Mouse (Mus musculus): ENCODE results near the gene Kcnj1. TPM values are rescaled to one million over a fixed set of nuclear protein-coding genes. Genes with fewer than 3 reads are reported as not detected.

Kcnj1 gene
- polyA plus RNA-seq, 1 experiment, result not detected

DNA sequence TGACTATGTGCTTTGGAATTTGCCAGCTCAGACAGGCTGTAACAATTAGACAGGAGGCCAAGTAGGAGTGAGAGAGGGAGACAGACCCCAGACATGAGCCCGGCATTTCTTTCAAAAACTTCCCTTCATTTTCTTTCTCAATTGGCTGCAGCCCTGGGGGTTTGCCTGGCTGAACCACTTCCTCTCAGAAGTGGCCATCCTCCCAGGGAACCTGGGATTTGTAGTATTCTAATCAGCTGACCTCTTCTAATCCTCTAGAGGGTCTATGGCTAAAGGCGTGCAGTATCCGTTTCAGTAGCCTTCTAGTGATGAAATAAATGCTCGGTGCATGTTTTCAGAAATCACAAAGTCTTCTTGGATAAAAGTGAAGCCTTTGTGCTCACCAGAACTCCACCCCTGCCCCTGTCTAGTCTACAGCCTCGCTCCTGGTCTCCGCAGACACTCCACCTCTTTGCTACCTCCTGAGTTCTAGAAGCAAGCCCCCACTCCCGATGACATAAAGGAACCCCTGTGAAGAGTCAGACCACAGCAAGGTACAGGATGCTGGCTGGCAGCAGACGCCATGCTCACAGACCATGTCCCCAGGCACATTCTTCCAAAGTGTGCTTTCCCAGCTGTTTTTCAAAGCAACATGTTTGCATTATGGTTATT, 45.3 kb downstream of the Kcnj1 start:
- DNase-seq (ENCODE audit: low read depth), result peak; percentile 14
- TF ChIP-seq CTCF (IDR thresholded peaks at IDR 0.05; ENCODE audit: borderline replicate concordance, extremely low read depth, insufficient read depth, insufficient read length), result no peak
- no peak for TF ChIP-seq POLR2A (IDR thresholded peaks at IDR 0.05; ENCODE audit: borderline replicate concordance, extremely low read depth, insufficient read depth, insufficient read length, poor library complexity, severe bottlenecking)

DNA sequence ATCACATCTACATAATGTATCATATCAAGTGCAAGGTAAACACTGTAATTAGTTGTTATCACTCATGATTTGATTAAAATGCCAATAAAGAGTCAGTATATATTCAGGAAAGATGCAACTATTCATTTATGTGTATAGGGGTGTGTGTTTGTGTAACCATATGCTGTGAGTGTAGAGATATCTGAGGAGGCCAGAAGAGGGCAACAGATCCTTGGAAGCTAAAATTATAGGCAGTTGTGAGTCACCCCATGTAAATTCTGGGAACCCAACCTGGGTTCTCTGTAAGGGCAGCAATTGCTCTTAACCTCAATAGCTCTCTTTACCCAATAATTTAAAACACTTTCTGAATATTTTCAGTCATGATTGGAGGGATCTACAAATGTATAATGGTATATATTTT, 48.4 kb downstream of the Kcnj1 start:
- DNase-seq (ENCODE audit: low read depth), result no peak
- TF ChIP-seq POLR2A (IDR thresholded peaks at IDR 0.05; ENCODE audit: borderline replicate concordance, extremely low read depth, insufficient read depth, insufficient read length, poor library complexity, severe bottlenecking) (no peak), CTCF (IDR thresholded peaks at IDR 0.05; ENCODE audit: borderline replicate concordance, extremely low read depth, insufficient read depth, insufficient read length) (no peak)

DNA sequence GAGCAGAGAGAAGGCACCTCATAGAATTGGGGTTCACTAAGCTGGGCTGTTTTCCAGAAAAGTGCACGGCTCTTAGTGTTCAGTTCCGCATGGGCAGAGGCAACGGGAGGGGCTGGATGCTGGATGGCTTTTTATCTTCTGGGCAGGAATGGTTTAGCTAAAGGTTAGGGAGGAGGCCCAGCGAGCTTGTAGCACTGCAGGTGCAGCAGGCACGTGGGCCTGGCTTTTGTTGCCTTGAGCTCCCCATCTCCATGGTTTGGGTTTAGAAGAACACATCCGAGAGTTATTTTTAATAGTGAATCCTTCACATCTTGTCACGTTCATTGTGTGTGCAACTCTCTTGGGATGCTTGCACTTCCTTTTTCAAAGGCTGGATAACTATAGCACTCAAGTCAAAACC, 53.0 kb downstream of the Kcnj1 start:
- TF ChIP-seq CTCF (IDR thresholded peaks at IDR 0.05; ENCODE audit: borderline replicate concordance, extremely low read depth, insufficient read depth, insufficient read length), result no peak
- no peak for TF ChIP-seq POLR2A (IDR thresholded peaks at IDR 0.05; ENCODE audit: borderline replicate concordance, extremely low read depth, insufficient read depth, insufficient read length, poor library complexity, severe bottlenecking)
- no peak for DNase-seq (ENCODE audit: low read depth)

DNA sequence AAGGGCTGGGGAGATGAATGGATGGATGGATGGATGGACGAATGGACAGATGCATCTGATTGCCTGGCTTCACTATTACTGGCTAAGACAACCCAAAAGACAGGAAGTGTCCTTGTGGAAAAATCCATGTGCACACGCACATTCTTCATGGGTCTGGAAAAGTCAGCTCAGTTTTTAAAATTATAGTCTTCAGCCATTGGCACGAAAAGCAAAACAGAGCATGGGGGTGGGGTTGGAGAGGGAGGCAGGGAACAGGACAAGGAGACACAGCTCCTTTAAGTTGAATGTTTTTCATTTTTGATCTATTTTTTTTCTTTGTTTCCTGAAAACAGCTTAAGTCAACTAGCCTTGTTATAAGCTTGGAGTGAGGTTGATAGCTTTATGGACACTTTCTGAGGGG, 58.8 kb downstream of the Kcnj1 start:
- DNase-seq (ENCODE audit: low read depth), result no peak
- TF ChIP-seq POLR2A (IDR thresholded peaks at IDR 0.05; ENCODE audit: borderline replicate concordance, extremely low read depth, insufficient read depth, insufficient read length, poor library complexity, severe bottlenecking), result no peak
- no peak for TF ChIP-seq CTCF (IDR thresholded peaks at IDR 0.05; ENCODE audit: borderline replicate concordance, extremely low read depth, insufficient read depth, insufficient read length)

DNA sequence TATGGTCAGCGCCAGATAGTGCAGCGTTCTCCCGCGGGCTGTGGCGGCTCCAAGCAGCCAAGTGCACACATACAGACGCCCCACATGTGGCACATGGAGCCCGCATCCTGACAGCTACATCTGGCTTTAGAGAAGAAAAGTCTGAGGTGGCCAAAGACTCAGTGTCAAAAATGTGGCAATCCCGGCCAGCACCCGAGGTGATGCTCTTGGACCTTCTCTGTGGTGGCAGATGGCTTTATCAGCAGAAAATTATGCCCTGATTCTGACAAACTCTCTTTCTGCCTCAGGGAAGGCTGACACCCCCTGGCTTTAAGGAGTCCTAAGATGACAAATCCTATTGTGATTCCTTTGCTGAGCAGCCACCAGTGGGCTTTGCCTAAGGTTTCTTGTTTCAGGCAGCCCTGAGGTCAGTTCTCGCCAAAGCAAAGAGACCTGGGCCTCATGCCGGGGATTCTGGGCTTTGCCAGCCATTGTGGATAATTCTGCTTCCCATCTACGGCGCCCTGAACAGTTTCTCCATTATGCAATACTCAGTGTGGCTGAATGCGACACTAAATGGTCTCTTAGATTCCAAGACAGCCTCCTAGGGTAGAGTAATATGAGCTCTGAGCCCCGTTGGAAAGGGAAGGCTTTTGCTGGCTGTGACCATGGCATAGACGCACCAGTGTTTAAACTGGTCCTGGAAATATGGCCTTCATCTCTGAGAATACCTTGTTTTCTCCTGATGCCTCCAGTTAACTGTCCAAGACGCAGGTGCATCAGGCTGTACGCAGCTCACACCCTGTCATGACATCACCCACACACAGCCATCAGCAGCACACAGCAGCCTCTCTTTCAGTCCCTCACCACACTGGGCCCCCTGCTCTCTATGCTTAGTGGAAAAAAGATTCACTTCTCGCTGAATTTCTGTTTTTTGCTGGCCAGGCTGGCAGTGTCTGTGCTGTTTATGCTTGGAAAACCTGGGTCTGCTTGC, 62.2 kb downstream of the Kcnj1 start:
- DNase-seq (ENCODE audit: low read depth), result peak; percentile 43
- TF ChIP-seq CTCF (IDR thresholded peaks at IDR 0.05; ENCODE audit: borderline replicate concordance, extremely low read depth, insufficient read depth, insufficient read length) (no peak), POLR2A (IDR thresholded peaks at IDR 0.05; ENCODE audit: borderline replicate concordance, extremely low read depth, insufficient read depth, insufficient read length, poor library complexity, severe bottlenecking) (no peak)

DNA sequence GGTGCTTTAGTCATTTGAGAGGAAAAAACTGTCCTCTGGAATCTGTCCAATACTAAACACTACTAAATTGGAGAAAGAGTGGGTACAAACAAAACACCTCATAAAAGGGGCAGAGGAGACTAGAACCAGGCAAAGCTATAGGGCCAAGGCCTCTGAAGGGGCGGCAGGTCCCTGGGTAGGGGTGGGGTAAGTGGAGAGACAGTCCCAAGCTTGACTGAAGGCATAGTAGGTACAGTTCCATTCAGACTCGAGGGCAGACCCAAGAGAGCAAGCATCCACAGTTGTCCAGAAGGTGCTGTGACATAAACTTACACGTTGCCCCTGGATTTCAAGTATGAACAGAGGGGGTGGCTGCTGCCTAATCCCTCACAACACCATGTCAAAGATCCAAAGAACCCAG, 70.8 kb downstream of the Kcnj1 start:
- TF ChIP-seq CTCF (IDR thresholded peaks at IDR 0.05; ENCODE audit: borderline replicate concordance, extremely low read depth, insufficient read depth, insufficient read length) (no peak), POLR2A (IDR thresholded peaks at IDR 0.05; ENCODE audit: borderline replicate concordance, extremely low read depth, insufficient read depth, insufficient read length, poor library complexity, severe bottlenecking) (no peak)
- no peak for DNase-seq (ENCODE audit: low read depth)

DNA sequence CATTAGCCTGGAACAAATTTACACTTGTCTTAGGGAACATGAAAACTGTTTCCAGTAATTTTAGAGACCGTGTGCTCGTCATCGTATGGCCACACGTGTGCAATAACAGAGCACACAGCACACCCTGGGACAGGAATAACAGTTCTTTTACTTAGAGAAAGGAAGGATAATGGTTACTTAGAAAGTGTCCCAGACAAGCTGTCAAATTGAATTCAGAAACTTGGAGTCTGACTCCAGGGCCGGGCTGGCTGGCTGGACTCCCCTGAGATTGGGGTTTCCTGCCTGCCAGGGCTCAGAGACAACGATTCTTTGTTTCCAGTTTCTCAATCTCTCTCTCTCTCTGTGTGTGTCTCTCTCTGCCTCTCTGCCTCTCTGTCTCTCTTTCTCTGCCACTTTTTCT, 71.5 kb downstream of the Kcnj1 start:
- no peak for TF ChIP-seq POLR2A (IDR thresholded peaks at IDR 0.05; ENCODE audit: borderline replicate concordance, extremely low read depth, insufficient read depth, insufficient read length, poor library complexity, severe bottlenecking)
- no peak for TF ChIP-seq CTCF (IDR thresholded peaks at IDR 0.05; ENCODE audit: borderline replicate concordance, extremely low read depth, insufficient read depth, insufficient read length)
- peak; percentile 60 for DNase-seq (ENCODE audit: low read depth)

DNA sequence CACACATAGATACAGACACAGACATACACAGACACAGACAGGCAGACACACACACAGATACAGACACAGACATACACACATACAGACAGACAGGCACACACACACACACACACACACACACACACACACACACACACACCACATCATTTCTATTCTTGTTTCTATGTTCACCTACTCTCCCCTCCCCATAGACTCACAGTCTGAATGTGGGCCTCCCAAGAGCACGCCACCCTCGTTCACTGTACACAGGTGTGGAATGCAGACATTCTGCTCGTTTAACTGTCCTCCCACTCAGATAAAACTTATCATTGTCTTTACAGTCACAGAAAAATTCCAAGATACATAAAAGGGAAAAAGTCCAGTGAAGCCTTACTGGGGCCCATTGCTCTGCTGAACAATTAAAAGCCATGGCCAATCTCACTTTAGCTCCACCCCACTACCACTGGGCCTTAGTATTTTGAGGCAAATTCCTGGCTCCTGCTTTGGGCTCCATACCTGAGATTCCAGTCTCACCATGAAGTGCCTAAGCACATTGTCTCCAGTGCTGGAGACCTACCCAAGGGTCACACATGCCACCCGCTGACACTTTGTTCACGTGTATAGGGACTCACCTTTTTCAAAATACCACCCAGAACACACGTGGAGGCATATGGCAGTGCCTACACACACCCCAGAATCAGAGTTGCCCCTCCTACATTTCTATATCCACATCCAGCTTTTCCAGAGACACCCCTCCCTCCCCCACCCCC, 72.3 kb downstream of the Kcnj1 start:
- no peak for TF ChIP-seq POLR2A (IDR thresholded peaks at IDR 0.05; ENCODE audit: borderline replicate concordance, extremely low read depth, insufficient read depth, insufficient read length, poor library complexity, severe bottlenecking)
- no peak for TF ChIP-seq CTCF (IDR thresholded peaks at IDR 0.05; ENCODE audit: borderline replicate concordance, extremely low read depth, insufficient read depth, insufficient read length)
- DNase-seq (ENCODE audit: low read depth), result no peak

DNA sequence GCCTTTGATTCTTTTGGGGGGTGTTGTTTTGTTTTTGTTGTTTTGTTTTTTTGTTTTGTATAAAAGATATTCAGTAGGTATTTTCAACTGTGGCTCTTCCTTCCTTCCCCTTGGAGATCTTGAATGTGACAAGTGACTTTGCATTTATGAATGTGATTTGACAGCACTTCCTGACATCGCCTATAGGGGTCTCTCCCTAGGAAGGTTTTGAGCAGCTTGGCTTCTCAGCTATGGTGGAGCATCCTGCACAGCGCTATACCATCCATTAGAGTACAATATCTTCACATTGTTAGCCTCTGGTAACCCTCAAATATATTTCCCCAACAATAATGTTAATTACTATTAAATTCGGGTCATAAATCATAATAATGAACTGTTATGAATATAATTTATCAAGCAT, 73.5 kb downstream of the Kcnj1 start:
- no peak; the same call in 1 of the 2 replicates for TF ChIP-seq CTCF (IDR thresholded peaks at IDR 0.05; ENCODE audit: borderline replicate concordance, extremely low read depth, insufficient read depth, insufficient read length)
- TF ChIP-seq POLR2A (IDR thresholded peaks at IDR 0.05; ENCODE audit: borderline replicate concordance, extremely low read depth, insufficient read depth, insufficient read length, poor library complexity, severe bottlenecking), result no peak
- DNase-seq (ENCODE audit: low read depth), result no peak

DNA sequence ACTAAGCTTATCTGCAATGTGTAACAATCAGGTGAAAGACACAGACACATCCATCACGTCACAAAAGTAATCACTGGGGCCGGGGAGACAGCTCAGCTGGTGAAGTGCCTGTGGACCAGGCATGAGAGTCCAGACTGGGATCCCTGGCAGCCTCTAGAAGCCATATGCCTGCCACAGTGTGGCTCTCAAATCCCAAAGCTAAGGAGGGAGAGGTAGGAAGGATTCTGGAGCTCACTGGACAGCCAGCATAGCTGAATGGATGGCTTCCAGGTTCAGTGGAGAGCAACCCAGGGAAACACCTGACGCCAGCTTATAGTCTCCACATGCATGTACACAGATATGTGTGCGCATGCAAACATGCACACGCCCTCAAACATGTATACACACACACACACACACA, 76.5 kb downstream of the Kcnj1 start:
- TF ChIP-seq POLR2A (IDR thresholded peaks at IDR 0.05; ENCODE audit: borderline replicate concordance, extremely low read depth, insufficient read depth, insufficient read length, poor library complexity, severe bottlenecking), result no peak
- TF ChIP-seq CTCF (IDR thresholded peaks at IDR 0.05; ENCODE audit: borderline replicate concordance, extremely low read depth, insufficient read depth, insufficient read length), result no peak
- no peak for DNase-seq (ENCODE audit: low read depth)

Other genes with a start within 250 kb of the Kcnj1 start
- 0.82 and 0.94 TPM in 2 replicates for gene Kcnj5, start 28.1 kb upstream of the Kcnj1 start, polyA plus RNA-seq (2012; rRNA removed)
- 2.5 and 5.3 TPM in 2 replicates for gene Fli1, start 170.4 kb downstream of the Kcnj1 start, polyA plus RNA-seq (2012; rRNA removed)